17 mouse cellular contexts compared by ENCODE assay signal in the genomic region with DNA sequence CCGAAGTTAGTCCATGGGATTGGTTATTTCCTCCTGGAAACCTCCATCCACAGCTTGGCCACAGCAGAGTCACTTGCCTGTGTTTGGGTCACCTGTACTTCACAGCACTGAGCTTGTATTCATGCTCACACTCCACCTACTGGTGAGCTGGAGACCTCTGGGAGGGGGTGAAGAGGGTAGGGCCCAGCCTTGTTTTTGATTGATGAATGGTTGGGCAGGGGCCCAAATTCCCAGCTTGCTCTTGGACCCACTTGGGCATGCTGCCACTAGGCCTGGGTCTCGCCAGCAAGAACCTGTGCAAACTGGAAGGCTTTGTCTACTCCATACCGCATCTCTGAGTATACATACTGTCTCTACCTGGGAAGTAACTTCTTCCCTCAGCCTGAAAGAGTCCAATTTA. TPM values are rescaled to one million over a fixed set of nuclear protein-coding genes. Genes with fewer than 3 reads are reported as not detected.
DNase-seq lines count a peak whose midpoint lies in the region; TF ChIP-seq lines count a peak whose summit lies in the region.
"Had no signal": no experiment of that assay in that cellular context is flagged by ENCODE, and none has a peak within 500 bp of the region (broad histone marks: within the 10 kb centered on the region; RNA-seq: fewer than 3 reads in every experiment).

No protein-coding gene starts in this region.

- H3K4me3 ChIP-seq in gastrocnemius, adult 2 months: no peak overlapping the region
- no peak overlapping the region for H3K4me3 ChIP-seq in left cerebral cortex, adult 2 months
- H3K4me3 ChIP-seq: embryonic facial prominence, embryonic 13.5 days; limb, embryonic 12.5 days; megakaryocyte, embryonic 14.5 days; neural tube, embryonic 12.5 days had no signal

- no peak for DNase-seq in gastrocnemius, adult 2 months
- DNase-seq in gastrocnemius, adult 18-20 months (ENCODE audit: low spot score): no peak
- DNase-seq in left cerebral cortex, adult 2 months (ENCODE audit: extremely low spot score in 1 of 2, low spot score in 2 of 2): no peak
- no peak for DNase-seq in left cerebral cortex, postnatal 25 days (ENCODE audit: low spot score in 2 of 2)
- DNase-seq in 3T3-L1 (ENCODE audit: low read depth, low spot score) (peak; percentile 38), NIH3T3 (ENCODE audit: low read depth) (peak; percentile 74)
- DNase-seq in right cerebral cortex, postnatal 4 days: no peak
- DNase-seq in adrenal gland, adult 8-10 months: no peak
- DNase-seq: adrenal gland, adult 2 months; cerebellum, adult 8-10 months; gastrocnemius, postnatal 25 days; heart, postnatal 36 days; right cerebral cortex, postnatal 14 days had no signal

- no peak overlapping the region for H3K27ac ChIP-seq in gastrocnemius, adult 2 months
- no peak overlapping the region for H3K27ac ChIP-seq in left cerebral cortex, adult 2 months
- H3K27ac ChIP-seq: embryonic facial prominence, embryonic 13.5 days; limb, embryonic 12.5 days; neural tube, embryonic 12.5 days had no signal

- peak; percentile 27; the same call in 1 of the 2 replicates for TF ChIP-seq CTCF in gastrocnemius, adult 2 months (IDR thresholded peaks at IDR 0.05)
- TF ChIP-seq CTCF in left cerebral cortex, adult 2 months (IDR thresholded peaks at IDR 0.05): peak; percentile 15

- intact Hi-C loops in gastrocnemius, adult 2 months (cut with DNase I): loop anchor here (5.0 kb wide), 1 partner anchor 128 kb away; no protein-coding TSS in a partner anchor
- intact Hi-C loops in left cerebral cortex, adult 2 months (cut with DNase I): no loop called here
- intact Hi-C loops in left cerebral cortex, postnatal 25 days (cut with DNase I): loop anchor here (5.0 kb wide), 1 partner anchor 128 kb away; no protein-coding TSS in a partner anchor

RNA-seq across cellular contexts. Expression of a gene that starts 8.4 kb away (rescaled TPM):
- total RNA-seq in gastrocnemius, adult 2 months (2021): 10 to 100 TPM; 48.4 to 54.4 TPM
- total RNA-seq in gastrocnemius, adult 18-20 months (2021): 10 to 100 TPM; 44.9 to 46.5 TPM
- 100 to 1,000 TPM; 239 to 244 TPM for total RNA-seq in left cerebral cortex, adult 2 months (2021)
- 100 to 1,000 TPM; 179 to 184 TPM for total RNA-seq in left cerebral cortex, postnatal 25 days (2021)
- total RNA-seq in adrenal gland, adult 8-10 months (2022): 10 to 100 TPM; 33.0 to 66.6 (median 48.3) TPM

RNA-seq across cellular contexts. Expression of a gene that starts 26.6 kb away (rescaled TPM):
- 100 to 1,000 TPM in 1 of 2 experiments, 10 to 100 TPM in 1; 77.4 to 174 TPM for total RNA-seq in gastrocnemius, adult 2 months (2021)
- 10 to 100 TPM; 51.9 to 58.7 TPM for total RNA-seq in gastrocnemius, adult 18-20 months (2021)
- total RNA-seq in left cerebral cortex, adult 2 months (2021): 10 to 100 TPM; 68.3 to 85.0 TPM
- 10 to 100 TPM; 71.0 to 79.9 TPM for total RNA-seq in left cerebral cortex, postnatal 25 days (2021)
- 10 to 100 TPM; 17.5 to 46.5 (median 26.6) TPM for total RNA-seq in adrenal gland, adult 8-10 months (2022)

Comparison
In these comparisons a context has a peak if more than half of its experiments do, and no peak if none do; other contexts are left out.
1. DNase-seq: peak in 3T3-L1 (single experiment) and NIH3T3 (single experiment); none in gastrocnemius, adult 2 months (single experiment), gastrocnemius, adult 18-20 months (single experiment), left cerebral cortex, adult 2 months (0 of 2), left cerebral cortex, postnatal 25 days (0 of 2), right cerebral cortex, postnatal 4 days (single experiment) and adrenal gland, adult 8-10 months (single experiment).